Mouse (Mus musculus): ENCODE measurements at regions not wholly inside any gene's neighbourhood (a gene's known extent, or its start where the extent isn't known, plus 50 kb on each side); places are given as distances from the start of the nearest gene placed in this dataset.
A peak's percentile ranks its signal among the peaks of the same experiment; 100 is the strongest.

DNA sequence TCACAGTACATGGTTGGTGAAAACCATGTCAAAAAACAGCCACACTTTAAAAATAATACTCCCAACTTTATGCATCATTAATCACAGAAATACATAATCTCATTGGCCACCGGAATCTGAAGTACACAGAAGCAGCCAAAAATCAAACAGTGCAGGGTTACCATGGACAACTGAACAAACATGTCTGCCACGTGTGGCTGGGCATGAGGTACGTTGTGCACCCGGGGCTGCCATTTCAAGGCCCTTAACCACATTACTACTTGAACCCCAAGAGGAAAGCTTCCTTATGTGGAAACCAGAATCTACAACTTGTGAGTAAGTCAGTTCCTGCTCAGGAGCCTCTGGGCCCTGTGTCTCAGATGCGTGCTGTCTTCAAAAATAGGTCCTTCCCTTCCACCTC, 289.9 kb downstream of the Fam49a start:
- DNase-seq = no peak

- DNase-seq = no peak
Observed at GRCm38 (mm10) chr12:12549649-12550048, 287.7 kb downstream of the Fam49a start.

DNA sequence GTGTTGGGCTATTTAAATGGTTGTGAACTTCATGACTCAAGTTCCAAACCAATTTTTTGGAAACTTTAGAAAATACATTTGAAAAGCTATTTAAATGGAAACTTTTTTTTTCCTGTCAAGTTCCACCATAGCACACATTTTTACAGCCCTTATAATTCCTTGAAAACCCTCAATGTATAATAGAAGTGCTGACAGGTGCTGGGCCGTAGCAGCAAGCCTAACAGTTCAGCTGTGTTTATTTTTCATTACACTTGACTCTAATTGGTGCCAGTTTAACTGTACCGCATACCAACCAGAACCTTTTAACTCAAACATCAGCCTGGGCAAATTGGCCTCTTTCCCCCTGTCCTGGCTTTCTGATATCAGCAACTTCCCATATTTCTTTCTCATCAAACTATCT, 286.7 kb downstream of the Fam49a start:
- no peak for DNase-seq

GRCm38 (mm10) chr12:12547477-12547876, 285.5 kb downstream of the Fam49a start:
- DNase-seq = no peak

GRCm38 (mm10) chr12:12546372-12547031, 284.6 kb downstream of the Fam49a start:
- DNase-seq = no peak

DNA sequence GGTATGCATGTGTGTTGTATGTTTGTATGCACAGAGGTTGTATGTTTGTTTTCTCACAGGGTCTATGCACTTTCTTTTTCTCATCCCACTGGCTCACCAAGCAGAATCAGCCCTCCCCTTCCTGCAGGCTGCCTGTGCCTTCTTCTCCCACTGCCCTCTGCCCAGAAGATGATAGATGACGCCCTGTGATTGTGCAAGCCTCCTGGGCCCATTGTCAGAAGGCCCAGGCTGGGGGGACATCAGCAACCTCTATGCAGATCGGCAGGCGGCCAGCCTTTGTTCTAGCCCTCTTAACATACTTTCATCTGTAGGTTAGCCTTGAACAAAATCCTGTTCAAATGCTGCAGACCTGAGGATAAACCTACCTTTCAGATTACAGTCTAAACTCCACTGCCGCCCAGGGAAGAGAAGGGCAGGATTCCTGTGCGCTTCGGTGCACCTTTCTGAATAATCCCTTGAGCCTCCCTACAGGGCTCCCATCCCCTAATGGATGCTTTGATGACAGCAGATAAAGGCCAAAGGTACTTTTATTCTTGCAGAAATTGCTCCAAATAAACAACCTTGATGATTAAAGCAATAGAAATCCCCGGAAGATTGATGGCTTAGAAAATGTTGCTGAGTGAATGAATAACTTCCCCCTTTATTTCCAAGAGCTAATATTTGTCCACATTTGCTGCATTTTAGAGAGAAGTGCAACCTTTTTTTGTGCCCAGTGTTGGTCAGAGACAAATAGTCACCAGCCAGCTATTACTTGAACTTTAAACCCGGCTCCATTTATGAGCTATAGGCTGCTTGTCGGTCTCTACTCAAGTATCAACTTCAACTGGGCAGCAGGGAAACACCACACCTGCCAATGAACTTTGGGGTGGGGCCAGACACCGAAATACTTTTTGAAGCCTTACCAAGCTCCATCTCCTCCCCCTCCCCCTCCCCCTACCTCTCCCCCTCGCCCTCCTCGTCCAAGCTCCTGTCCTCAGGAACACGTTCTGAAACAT, 279.4 kb downstream of the Fam49a start:
- DNase-seq = peak; percentile 31

- no peak for DNase-seq
Observed at GRCm38 (mm10) chr12:12539291-12539690, 277.4 kb downstream of the Fam49a start.

GRCm38 (mm10) chr12:12534779-12535178, 272.8 kb downstream of the Fam49a start:
- no peak for DNase-seq

DNA sequence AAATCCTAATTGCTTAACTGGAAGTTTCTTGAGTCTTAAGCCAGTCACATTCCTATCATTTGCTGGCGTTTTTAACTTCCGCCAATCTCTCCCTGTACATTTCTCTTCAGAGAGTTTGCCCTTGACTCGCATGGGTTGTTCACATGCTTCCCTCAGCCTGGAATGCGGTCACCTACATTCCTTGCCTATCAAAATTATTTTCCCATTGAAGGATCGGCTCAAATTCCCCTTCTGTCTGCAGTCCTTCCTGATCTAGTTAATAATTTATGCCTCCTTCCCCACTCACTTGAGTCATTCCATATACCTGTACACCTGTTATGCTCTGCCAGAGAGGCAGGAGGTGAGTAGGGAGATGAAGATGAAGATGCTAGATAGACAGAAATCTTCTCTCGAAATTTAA, 268.9 kb downstream of the Fam49a start:
- DNase-seq = no peak

DNA sequence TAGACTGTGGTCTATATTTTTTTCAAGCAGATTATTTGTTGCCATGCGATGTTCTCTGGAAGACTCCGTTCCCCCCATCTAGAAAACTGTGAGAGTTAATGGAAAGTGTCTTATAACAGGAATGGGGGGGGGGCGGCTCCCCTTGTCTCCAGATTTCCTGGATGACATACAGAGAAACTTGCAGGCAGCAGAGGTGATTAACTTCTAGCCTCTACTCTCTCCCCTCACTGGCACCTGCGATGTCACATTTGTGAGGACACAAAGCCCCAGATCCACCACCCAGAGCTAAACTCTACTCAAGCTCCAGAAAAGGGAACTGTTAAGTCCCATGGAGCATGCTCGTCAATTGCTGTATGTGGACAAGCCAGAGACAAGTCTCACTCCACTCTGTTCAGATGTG, 267.6 kb downstream of the Fam49a start:
- DNase-seq = no peak

- DNase-seq = no peak
Observed at GRCm38 (mm10) chr12:12528478-12528981, 266.6 kb downstream of the Fam49a start.

GRCm38 (mm10) chr12:12527766-12528477, 266.0 kb downstream of the Fam49a start:
- DNase-seq = no peak

DNA sequence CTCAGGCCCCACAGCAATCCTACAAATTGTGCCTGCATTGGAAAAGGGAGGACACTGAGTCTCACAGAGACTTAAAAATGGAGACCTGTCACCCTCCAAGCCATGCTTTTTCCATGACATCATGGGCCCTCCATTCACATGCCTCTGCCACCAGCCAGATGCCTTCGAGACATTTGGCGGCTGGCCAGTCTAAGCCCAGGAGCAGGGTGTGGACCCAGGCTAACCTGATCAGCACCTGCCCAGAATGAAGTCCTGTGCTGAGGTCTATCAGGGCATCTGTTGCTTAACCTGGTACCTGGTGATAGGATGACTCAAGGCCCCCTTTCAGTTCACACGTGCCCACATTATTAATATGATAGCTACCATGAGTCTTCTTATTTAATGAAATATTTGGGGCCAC, 265.4 kb downstream of the Fam49a start:
- no peak for DNase-seq

DNA sequence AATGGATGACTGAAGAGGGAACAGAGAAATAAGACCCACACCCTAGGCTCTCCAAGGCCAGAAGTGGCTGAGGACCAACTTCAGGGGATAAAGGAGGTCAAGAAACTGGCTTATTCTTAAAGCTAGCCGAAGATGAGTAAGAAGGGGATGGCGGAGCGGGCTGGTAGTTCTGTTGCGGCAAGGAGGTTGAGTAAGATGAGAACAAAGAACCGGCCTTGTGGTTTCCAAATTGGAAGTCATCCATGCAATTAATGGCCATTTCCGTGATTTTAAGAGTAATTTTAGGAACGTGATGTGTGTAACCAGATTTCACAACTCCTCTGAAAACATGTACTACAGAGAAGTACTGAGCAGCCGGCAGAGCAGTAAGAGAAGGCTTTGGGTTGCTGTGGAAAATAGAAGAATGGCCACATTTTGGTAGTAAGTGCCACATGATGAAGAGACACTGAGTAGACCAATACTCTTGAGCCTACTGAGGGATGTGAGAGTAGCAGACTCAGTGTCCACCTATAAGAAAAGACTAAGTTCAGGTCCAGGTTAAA, 258.4 kb downstream of the Fam49a start:
- DNase-seq = no peak

DNA sequence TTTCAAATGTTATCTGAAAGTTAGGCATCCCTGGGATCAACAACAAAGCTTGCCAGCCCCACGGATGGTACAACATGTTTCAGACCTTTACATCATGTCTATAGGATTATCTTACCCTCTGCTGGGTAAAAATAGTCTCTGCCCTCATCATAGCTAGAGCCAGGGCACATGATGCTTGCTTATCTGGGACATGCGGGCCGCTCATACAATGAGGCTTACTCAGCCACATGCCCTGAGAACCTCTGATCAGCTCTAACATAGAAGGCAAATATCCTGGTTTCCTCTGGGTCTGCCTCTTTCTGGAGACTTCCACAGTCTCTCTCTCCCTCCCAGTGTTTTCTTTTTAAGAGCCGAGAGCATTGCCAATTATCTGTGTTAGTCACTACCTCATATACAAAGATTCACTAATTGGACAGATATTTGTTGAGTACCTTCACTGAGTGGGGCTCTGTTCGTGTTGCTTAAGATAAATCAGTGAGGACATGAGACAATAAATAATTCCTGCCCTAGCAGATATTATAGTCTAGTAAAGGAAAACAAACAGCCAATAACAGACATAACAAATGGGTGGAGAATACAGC, 256.6 kb downstream of the Fam49a start:
- DNase-seq = no peak

DNA sequence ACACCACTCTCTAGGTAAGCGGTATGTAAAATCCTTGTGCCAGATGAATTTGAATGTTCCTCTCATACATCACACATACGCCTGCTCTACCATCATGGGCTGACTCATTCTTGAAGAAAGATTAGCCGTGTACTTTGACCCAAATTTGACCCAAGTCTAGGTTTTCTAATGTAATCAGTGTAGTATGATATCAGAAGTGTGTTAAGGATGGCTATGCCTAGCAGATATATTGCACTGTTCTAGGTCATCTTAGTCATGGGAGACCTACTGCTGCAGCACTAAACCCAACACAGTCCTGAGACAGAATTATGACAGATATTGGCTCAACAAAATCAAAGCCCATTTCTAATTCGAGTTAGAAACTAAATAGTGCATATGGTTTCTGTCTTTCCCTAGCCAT, 255.1 kb downstream of the Fam49a start:
- no peak for DNase-seq

DNA sequence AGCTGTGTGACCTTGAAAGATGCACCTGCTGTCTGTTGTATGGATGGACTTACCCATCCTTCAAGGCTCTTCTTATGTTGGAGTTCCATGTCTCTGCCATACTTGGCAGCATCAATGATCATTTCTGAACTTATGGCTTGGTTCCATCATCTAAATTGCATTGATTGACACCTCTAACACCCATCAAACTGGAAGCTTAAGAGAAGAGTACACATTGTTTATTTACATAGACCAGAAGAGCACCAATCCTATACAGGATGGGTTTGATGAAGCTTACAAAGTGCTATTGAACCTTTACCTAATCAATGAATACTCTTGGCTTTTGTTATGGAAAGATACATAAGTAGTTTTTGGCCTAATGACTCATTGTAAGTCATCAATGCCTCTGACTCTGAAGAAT, 248.8 kb downstream of the Fam49a start:
- DNase-seq = no peak

GRCm38 (mm10) chr12:12509164-12509937, 247.4 kb downstream of the Fam49a start:
- DNase-seq = no peak

DNA sequence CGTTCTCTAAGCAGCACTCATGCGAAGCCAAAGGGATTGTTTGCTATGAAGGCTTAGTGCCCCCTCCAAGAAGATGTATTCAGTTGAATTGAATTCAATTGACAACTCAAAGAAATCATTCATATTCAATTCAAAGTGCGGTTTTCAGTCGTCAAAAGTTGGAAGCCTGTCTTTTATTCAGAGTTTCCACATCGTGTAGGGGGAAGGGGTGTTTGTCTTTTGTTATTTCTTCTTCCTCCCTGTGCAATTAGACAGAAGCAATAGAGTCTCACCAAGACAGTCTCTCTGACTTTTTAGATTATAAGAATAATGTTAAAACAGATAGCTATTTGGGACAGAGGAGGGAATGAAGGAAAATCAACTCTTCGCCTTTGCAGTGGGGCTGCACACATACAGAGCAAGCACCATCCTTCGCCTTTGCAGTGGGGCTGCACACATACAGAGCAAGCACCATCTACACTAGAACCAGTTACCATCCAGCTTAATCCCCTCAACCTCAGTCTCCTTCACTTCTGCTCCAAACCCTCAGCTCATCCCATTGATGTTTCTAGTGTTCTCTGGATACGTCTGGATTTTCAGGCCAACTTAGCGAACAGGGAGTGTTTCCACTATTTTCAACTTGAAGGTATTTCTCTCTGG, 246.7 kb downstream of the Fam49a start:
- no peak for DNase-seq

DNA sequence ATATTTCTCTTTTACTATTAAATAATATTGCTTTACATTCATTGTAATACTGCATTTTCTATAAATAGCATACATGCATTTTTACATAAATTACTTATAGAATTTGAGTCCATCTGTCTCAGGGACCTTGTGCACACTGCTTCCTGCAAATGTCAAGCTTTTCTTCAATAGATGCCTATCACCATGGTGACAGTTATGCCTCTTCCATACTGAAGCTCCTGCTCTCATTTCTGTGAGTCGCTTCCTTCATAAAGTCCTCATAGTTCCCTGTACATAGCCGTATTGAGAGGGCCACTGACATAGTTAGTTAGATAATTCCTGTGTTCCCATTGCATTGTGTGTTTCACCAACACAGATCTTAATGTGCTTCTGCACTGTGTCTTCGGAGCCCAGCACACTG, 244.7 kb downstream of the Fam49a start:
- DNase-seq = no peak

GRCm38 (mm10) chr12:12505590-12505989, 243.7 kb downstream of the Fam49a start:
- DNase-seq = no peak

Data from adrenal gland, adult 8-10 months (tissue).